Mouse (Mus musculus) heart, adult 11 months (tissue): ENCODE measurements at regions not wholly inside any gene's neighbourhood (a gene's known extent, or its start where the extent isn't known, plus 50 kb on each side); places are given as distances from the start of the nearest gene placed in this dataset.
A peak's percentile ranks its signal among the peaks of the same experiment; 100 is the strongest.

Source experiments
- DNase-seq: peaks from one replicate; pipeline ENCODE4 v3.0.0; 2022

- DNase-seq = peak; percentile 91
Measured at GRCm38 (mm10) chr17:43139916-43140315, 123.6 kb downstream of the Tnfrsf21 start.

- DNase-seq = peak; percentile 90
Measured at GRCm38 (mm10) chr17:43141740-43142139, 125.4 kb downstream of the Tnfrsf21 start.

- no peak for DNase-seq
Measured at GRCm38 (mm10) chr17:43145749-43146148, 124.4 kb upstream of the Adgrf1 start.

- peak; percentile 83 for DNase-seq
Measured at GRCm38 (mm10) chr17:43147935-43148334, 122.2 kb upstream of the Adgrf1 start.

GRCm38 (mm10) chr17:43152620-43153019 is 117.5 kb upstream of the Adgrf1 start:
- no peak for DNase-seq

GRCm38 (mm10) chr17:43155271-43155670 is 114.9 kb upstream of the Adgrf1 start:
- DNase-seq = peak; percentile 72

GRCm38 (mm10) chr17:43156116-43156515 is 114.0 kb upstream of the Adgrf1 start:
- peak; percentile 80 for DNase-seq

- DNase-seq = peak; percentile 92
Measured at GRCm38 (mm10) chr17:43157781-43158501, 112.2 kb upstream of the Adgrf1 start.

GRCm38 (mm10) chr17:43158741-43159140 is 111.4 kb upstream of the Adgrf1 start:
- DNase-seq = peak; percentile 81

GRCm38 (mm10) chr17:43161306-43161705 is 108.8 kb upstream of the Adgrf1 start:
- DNase-seq = peak; percentile 82

GRCm38 (mm10) chr17:43163126-43163525 is 107.0 kb upstream of the Adgrf1 start:
- peak; percentile 68 for DNase-seq

GRCm38 (mm10) chr17:43166091-43166490 is 104.0 kb upstream of the Adgrf1 start:
- peak; percentile 80 for DNase-seq

GRCm38 (mm10) chr17:43169435-43169834 is 100.7 kb upstream of the Adgrf1 start:
- DNase-seq = peak; percentile 79

GRCm38 (mm10) chr17:43172657-43173165 is 97.4 kb upstream of the Adgrf1 start:
- peak; percentile 54 for DNase-seq

- DNase-seq = peak; percentile 35
Measured at GRCm38 (mm10) chr17:43174860-43175259, 95.3 kb upstream of the Adgrf1 start.

- DNase-seq = peak; percentile 54
Measured at GRCm38 (mm10) chr17:43177244-43177643, 92.9 kb upstream of the Adgrf1 start.

GRCm38 (mm10) chr17:43190016-43190415 is 80.1 kb upstream of the Adgrf1 start:
- no peak for DNase-seq

GRCm38 (mm10) chr17:43190853-43191485 is 79.2 kb upstream of the Adgrf1 start:
- DNase-seq = peak; percentile 87

GRCm38 (mm10) chr17:43197232-43197631 is 72.9 kb upstream of the Adgrf1 start:
- DNase-seq = peak; percentile 27

- DNase-seq = peak; percentile 39
Measured at GRCm38 (mm10) chr17:43200832-43201231, 69.3 kb upstream of the Adgrf1 start.

GRCm38 (mm10) chr17:43206701-43207470 is 63.2 kb upstream of the Adgrf1 start:
- DNase-seq = peak; percentile 17

- DNase-seq = peak; percentile 90
Measured at GRCm38 (mm10) chr17:43209727-43210126, 60.4 kb upstream of the Adgrf1 start.

GRCm38 (mm10) chr17:43214038-43214437 is 56.1 kb upstream of the Adgrf1 start:
- no peak for DNase-seq
